Mouse (Mus musculus): Measurements from ENCODE around the gene BC034090.
A peak's percentile ranks its signal among the peaks of the same experiment; 100 is the strongest.

DNA sequence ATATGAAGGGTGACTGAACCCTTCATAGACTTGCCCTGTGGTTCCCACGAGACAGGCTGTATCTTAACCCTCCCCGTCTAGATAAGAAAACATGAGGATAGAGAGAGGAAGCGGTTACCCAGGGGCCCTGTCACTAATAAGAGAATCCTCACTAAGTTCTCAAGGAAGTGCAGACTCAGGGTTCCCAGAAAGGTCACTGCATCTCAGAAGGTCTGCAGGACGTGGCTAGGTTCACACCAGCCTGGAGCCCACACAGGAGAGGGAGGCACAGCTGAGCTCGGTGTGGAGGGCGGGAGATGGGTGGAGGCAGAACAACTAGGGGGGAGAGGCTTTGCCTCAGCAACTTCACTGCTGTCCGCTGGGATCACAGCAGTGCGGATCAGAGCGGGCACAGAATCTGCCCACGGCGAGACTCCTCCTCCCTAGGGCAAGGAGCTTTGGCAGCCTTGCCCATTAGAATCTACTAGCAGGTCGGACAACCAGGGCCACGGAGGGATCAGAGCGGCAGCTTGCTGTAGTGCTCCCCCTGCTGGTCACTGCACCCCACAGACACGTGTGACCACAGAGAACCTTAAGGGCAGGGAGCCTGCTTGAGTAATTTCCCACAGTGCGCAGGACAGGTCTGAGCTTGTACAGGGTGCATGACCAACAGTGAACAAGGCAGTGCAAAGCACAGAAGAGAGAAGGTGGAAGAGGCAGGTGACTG is 20.2 kb downstream of the BC034090 start:
- TF ChIP-seq POLR2A (IDR thresholded peaks at IDR 0.05; ENCODE audit: insufficient read length, low read depth) (no peak), MYOG (IDR thresholded peaks at IDR 0.05; ENCODE audit: control insufficient read depth in 1 of 3, insufficient read depth in 1 of 3, insufficient read length in 2 of 3, low read depth in 2 of 3) (peak in 1 of 3 experiments; percentile 24), E2F4 (IDR thresholded peaks at IDR 0.05; ENCODE audit: insufficient read depth) (no peak), MAX (IDR thresholded peaks at IDR 0.05; ENCODE audit: low read depth) (peak; percentile 57), TCF12 (IDR thresholded peaks at IDR 0.05; ENCODE audit: insufficient read depth, poor library complexity, severe bottlenecking) (no peak), TCF3 (IDR thresholded peaks at IDR 0.05; ENCODE audit: insufficient read length, low read depth) (no peak), POLR2AphosphoS2 (IDR thresholded peaks at IDR 0.05; ENCODE audit: insufficient read length, low read depth) (no peak), CEBPB (IDR thresholded peaks at IDR 0.05; ENCODE audit: insufficient read depth, poor library complexity, severe bottlenecking) (no peak)
